Mouse (Mus musculus): Measurements from ENCODE around the gene Naaladl2.
"Not testable (repeated sequence)": the region's sequence is repeated elsewhere in the genome, so short reads cannot be mapped to it uniquely, and the experiment has no call there.

The Naaladl2 gene

GRCm38 (mm10) chr3:25143555-25144311 lies at the start of gene Naaladl2:
Gene Naaladl2, minus strand, starts transcription at chr3:25144261.
- no peak for DNase-seq (ENCODE audit: low spot score in 2 of 2)

- no peak for DNase-seq (ENCODE audit: low spot score in 2 of 2)
Measured at GRCm38 (mm10) chr3:25151721-25152120, 7.7 kb upstream of the Naaladl2 start.

GRCm38 (mm10) chr3:25147271-25147670 lies 3.2 kb upstream of the Naaladl2 start:
- no peak for DNase-seq (ENCODE audit: low spot score in 2 of 2)

- DNase-seq (ENCODE audit: low spot score in 2 of 2) = no peak
Measured at GRCm38 (mm10) chr3:25144961-25145697, 1.1 kb upstream of the Naaladl2 start.

- DNase-seq (ENCODE audit: low spot score in 2 of 2) = no peak
Measured at GRCm38 (mm10) chr3:25143111-25143510, 950 bp downstream of the Naaladl2 start.

GRCm38 (mm10) chr3:25131848-25132247 lies 12.2 kb downstream of the Naaladl2 start:
- no peak for DNase-seq (ENCODE audit: low spot score in 2 of 2)

- no peak for DNase-seq (ENCODE audit: low spot score in 2 of 2)
Measured at GRCm38 (mm10) chr3:25127864-25128263, 16.2 kb downstream of the Naaladl2 start.

- no peak for DNase-seq (ENCODE audit: low spot score in 2 of 2)
Measured at GRCm38 (mm10) chr3:25124919-25125846, 18.9 kb downstream of the Naaladl2 start.

GRCm38 (mm10) chr3:25113107-25113506 lies 31.0 kb downstream of the Naaladl2 start:
- DNase-seq (ENCODE audit: low spot score in 2 of 2) = no peak

GRCm38 (mm10) chr3:25108997-25109396 lies 35.1 kb downstream of the Naaladl2 start:
- no peak for DNase-seq (ENCODE audit: low spot score in 2 of 2)

- DNase-seq (ENCODE audit: low spot score in 2 of 2) = no peak
Measured at GRCm38 (mm10) chr3:25092986-25093385, 51.1 kb downstream of the Naaladl2 start.

- no peak for DNase-seq (ENCODE audit: low spot score in 2 of 2)
Measured at GRCm38 (mm10) chr3:25075785-25076184, 68.3 kb downstream of the Naaladl2 start.

- DNase-seq (ENCODE audit: low spot score in 2 of 2) = no peak
Measured at GRCm38 (mm10) chr3:25074266-25074665, 69.8 kb downstream of the Naaladl2 start.

- DNase-seq (ENCODE audit: low spot score in 2 of 2) = no peak
Measured at GRCm38 (mm10) chr3:25073821-25074220, 70.2 kb downstream of the Naaladl2 start.

GRCm38 (mm10) chr3:25063217-25063616 lies 80.8 kb downstream of the Naaladl2 start:
- DNase-seq (ENCODE audit: low spot score in 2 of 2) = no peak

GRCm38 (mm10) chr3:25052975-25053374 lies 91.1 kb downstream of the Naaladl2 start:
- no peak for DNase-seq (ENCODE audit: low spot score in 2 of 2)

- no peak for DNase-seq (ENCODE audit: low spot score in 2 of 2)
Measured at GRCm38 (mm10) chr3:25019972-25020371, 124.1 kb downstream of the Naaladl2 start.

GRCm38 (mm10) chr3:25010751-25011150 lies 133.3 kb downstream of the Naaladl2 start:
- no peak for DNase-seq (ENCODE audit: low spot score in 2 of 2)

GRCm38 (mm10) chr3:25006802-25007201 lies 137.3 kb downstream of the Naaladl2 start:
- not testable (repeated sequence) for DNase-seq (ENCODE audit: low spot score in 2 of 2)

GRCm38 (mm10) chr3:24992577-24992976 lies 151.5 kb downstream of the Naaladl2 start:
- DNase-seq (ENCODE audit: low spot score in 2 of 2) = no peak

GRCm38 (mm10) chr3:24992078-24992477 lies 152.0 kb downstream of the Naaladl2 start:
- DNase-seq (ENCODE audit: low spot score in 2 of 2) = no peak

- no peak for DNase-seq (ENCODE audit: low spot score in 2 of 2)
Measured at GRCm38 (mm10) chr3:24982111-24982510, 161.9 kb downstream of the Naaladl2 start.

Data from spleen, postnatal 14 days (tissue).